Mouse (Mus musculus) hematopoietic stem cell, adult 5-6 weeks (primary cell): Measurements from ENCODE around the gene Fam189a1. TPM values are rescaled to one million over a fixed set of nuclear protein-coding genes. Genes with fewer than 3 reads are reported as not detected.

Experiments
- ATAC-seq, 2 experiments: fragments of 125-278 bp in 1 of 2; replicated peaks in 1 of 2; 2 replicates each; pipeline ENCODE4 v1.8.0; 2016 to 2017; ENCODE audit warnings: inconsistent platforms in 2 of 2, mild to moderate bottlenecking in 2 of 2, moderate number of reproducible peaks in 2 of 2, low read depth in 1 of 2, moderate TSS enrichment in 1 of 2; ENCODE audit not compliant: low FRiP score in 2 of 2, poor library complexity in 2 of 2, severe bottlenecking in 2 of 2, insufficient read depth in 1 of 2, low TSS enrichment in 1 of 2
- total RNA-seq: library from RNA; stranded (forward); fragments of 172-1452, 232-1000 nt; gene quantifications from 2 replicates; pipeline ENCODE4 v1.2.3, GENCODE M21; 2017

Fam189a1 gene
- total RNA-seq = not detected in 2 replicates

DNA sequence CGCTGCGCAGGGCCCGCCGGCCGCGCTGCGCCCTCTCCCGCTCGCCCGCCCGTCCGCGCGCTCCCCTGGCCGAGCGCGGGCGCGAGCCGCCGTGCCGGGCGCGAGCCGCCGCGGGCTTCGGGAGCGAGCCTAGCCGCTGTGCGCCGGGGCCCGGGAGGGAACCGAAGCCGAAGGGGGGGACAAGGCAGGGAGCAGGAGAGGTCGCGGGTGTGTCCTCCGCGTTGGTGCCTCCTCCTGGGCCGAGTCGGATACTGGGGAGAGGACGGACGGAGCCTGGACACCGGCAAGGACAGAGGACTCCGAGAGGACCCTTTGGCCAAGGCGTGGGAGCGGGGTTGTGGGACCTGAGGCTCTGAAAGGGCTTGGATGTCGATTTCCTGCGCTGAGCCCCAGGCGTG is at the start of gene Fam189a1:
Gene Fam189a1, minus strand, starts transcription at position 57 of the 398 bp plus-strand sequence.
- ATAC-seq = 0 out of 4 replicates have a peak, but pooled peaks of 1 of the 2 experiments have one; percentile 12

DNA sequence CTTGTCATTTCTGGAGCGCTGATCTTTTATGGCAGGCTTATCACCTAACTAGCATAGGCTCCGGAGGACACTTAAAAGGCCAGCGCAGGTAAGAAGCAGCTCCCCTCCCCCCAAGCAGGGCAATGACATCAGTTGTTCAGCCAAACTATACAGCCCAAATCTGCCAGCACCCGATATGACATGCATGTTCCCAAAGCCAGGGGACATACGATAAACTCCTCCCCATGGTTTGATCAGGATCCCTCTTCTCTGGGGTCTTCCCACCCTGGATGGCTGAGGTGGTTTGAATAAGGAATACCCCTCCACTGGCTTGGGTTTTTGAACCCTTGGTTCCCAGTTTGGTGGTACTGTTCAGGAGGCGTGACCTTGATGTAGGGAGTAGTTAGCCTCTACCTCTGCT is 49.7 kb upstream of the Fam189a1 start:
- ATAC-seq = no peak

DNA sequence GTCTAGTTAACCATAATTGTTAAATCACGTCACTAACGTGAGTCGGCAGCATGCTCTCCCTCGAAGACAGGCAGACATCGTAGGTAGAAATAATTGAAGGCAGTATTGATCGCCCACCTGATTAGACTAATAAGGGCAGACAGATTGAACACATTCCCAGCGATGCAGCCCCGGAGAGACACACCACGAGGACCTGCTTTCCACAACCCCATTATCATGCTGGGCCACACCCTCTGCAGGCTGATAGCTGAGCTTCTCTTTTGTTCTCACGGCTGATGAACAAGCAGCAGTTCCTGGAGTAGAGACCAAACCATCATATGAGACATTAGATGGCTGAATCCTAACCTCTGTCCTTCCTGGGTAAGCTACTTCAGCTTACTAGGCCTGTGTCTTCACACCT is 46.3 kb upstream of the Fam189a1 start:
- ATAC-seq = no peak

DNA sequence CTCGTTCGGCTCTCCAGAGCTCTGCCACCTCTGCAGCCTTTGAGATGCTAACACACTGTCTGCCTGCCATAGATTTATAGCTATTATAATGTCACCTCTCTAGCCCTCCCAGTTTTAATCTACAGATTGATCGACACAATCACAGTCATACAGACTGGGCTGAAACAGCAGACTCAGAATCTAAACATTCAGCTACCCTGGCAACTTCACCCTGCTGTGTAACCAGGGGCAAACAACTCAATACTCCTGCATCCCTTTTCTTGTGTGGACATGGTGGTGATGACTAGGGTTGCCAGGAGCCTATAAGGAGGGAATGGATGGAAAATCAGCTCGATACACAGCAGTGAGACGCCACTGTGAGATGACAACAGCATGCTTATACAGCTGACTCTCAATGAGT is 24.3 kb upstream of the Fam189a1 start:
- no peak for ATAC-seq

DNA sequence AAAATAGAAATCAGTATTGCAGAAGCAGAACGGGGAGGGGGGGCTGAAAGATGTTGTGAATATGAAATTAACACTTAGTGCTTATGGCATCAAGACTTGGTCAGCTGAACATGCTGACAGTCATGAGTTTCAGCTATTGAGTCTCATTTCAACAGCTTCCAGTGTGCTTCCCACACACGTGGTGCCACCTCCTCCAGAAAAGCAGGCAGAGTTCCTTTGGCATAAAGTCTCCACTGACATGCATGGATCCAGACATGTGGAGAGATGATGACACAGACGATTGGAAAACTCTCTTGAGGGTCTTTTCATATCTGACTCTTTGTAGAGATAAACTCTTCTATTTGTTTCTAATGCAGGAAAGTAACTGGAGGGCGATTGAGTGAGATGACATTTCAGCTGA is 14.4 kb upstream of the Fam189a1 start:
- no peak for ATAC-seq

DNA sequence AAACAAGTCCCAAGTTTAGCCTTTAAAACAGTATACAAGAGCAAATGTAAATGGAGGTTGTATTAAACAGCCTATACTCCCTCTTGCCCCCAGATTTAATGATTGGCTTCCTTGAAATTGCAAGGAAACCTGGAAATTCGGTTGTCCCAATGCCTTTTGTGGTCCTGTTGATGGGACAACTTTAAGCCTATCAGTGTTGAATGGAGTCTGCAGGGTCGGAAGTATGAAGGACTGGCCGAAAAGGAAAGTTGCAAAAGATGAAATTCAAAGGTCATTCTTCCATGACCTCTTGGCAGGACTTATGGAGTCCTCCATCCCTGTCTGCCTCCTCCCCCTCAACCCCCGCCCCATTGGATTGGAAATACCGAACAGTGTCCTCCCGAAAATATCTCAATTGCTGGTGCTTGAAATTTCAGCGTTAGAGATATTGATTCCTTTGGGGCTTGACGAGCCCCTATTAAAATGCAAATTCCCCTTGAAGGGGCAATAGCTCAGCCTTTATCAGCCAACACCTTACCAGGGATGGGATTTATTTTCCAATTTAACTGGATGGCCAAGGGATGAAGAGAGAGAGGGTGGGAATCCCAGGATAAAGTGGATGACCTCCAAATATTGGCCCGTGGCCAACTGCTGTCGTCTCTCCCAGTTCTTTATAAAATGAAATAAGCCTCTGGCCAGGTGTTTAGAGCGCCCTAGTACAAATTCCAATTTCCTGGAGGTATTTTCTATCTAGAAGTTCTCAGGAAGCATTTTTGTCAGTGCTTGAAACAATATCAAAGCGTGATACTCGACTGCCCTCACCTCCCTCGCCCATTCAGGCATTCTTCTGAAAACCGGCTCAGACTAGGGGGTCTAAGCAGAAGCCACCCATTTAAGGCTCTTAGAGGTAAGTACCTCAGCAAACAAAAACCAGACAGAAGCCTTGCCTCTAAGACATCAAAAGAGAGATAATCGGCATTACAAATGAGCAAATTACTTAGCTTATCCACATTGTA is 958 bp upstream of the Fam189a1 start:
- ATAC-seq = no peak

DNA sequence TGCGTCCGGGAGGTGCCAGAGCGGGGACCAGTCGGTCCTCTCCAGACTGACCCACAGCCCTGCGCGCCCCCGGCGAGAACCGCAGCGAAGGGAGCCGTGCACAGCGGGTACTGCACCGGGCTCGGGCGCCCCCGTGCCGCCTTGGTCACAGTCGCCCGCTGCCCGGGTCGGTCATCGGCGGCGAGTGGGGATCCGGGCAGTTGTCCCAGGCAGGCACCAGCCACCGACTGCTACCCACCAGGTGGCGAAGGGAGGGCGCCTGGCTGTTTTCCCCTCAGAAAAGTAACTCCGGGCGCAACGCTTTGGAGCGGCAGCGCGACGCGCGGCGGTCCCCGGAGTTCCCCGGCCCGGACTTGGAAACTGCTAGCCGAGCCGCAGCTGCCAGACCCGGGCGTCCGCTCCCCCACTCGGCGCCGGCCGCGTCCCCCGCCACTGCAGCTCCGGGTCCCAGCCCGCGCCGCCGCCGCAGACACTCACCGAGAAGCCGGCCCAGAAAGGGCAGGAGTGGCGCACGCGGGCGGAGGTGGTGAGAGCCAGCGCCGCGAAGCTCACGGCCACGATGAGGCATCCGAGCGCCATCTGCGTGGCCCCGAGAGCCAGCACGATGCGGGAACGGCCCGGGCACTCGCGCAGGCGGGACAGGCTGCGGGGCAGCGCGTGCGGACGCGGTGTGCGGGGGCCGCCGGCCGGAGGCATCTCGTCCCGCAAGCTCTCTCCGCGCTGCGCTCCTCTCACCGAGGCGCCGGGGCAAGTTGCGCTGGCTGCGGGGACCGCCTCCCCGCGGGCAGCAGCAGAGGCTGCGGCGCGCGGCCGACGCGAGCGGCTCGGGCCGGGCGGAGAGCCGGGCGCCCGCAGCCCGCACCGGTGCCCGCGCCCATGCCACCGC is 499 bp downstream of the Fam189a1 start:
- ATAC-seq = no peak

DNA sequence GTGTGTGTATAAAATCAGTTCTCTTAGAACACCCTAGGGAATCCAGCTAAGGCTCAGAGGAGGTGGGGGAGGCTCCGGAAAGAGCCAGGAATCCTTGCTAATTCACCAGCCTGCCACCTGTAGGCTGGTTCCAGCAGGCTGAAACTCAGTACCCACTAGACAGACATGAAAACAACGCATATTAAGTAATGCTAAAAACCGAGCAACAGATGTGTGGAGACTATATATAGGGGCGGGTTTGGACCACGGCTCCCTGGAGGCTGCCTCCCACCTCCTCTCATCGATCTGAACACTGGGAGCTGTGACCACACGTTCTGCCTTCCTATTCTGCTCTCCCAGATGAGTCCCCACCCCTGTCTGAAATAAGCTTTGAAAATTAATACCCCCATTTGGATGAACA is 1.8 kb downstream of the Fam189a1 start:
- no peak for ATAC-seq

DNA sequence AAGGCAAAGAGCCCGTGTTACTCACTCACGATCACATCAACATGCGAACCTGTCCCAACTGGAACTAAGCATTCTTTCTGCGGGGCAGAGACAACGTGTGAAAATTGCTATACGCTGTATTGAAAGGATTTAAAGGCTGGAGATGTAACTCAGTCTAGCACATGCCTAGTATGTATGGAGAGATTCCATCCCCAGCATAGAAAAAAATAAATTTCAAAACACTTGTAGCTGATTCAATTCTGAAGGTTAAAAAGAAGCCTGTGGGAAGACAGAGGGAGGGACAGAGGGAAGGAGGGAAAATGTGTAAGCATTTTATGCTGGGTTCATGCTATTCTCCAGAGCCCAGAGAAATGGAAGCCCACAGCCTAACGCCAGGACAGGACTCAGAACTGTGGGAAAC is 2.5 kb downstream of the Fam189a1 start:
- no peak for ATAC-seq

DNA sequence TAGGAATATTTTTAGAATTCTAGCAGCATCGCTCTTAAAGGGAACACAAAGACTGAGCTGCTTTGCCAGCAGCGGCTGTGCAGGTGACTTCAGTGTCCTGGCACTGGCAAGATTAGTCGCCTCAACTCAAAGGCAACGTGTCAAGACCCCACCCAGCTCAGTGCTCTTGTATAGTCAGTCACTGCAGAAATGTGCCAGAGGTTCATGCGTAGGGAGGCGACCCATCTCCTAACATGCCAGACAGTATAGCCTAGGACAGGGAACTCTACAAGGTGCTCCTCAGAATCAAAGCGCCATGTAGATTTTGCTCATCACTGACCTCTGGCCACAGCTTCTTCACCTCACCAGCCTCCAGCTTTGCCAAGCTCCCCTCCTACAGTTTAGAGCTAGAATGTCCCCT is 4.8 kb downstream of the Fam189a1 start:
- no peak for ATAC-seq

DNA sequence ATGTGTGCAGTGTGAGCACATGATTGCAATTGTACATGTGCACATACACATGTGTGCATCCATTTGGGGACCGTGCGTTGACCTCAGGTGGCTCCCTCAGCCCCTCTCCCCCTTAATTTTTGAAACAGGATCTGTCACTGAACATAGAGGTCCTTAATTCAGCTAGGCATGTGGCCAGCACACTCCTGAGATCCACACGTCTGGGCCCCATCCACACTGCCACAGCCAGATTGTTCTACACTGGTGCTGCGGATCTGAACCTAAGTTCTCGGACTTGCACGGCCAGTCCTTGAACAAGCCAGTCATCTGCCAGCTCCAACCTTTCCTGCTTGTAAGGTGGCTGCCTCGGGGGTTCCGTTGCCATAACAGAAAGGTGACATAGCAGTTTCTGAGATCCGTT is 7.3 kb downstream of the Fam189a1 start:
- ATAC-seq = no peak

DNA sequence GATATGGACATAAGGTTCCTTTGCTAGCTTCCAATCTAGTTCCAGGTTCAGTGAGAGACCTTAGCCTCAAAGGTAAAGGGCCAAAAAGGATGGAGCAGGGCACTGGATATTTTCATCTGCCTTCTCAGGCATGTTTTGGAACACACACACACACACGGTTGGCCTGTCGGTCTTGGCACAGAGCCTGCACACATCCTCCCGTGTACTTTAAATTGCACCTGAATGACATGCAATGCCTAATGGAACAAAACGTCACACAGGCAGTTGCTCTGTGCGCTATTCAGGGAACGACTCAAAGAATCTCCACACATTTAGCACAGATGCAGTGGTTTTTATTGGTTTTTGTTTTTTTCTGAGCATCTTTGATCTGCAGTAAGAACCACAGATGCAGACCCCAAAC is 11.5 kb downstream of the Fam189a1 start:
- no peak for ATAC-seq

DNA sequence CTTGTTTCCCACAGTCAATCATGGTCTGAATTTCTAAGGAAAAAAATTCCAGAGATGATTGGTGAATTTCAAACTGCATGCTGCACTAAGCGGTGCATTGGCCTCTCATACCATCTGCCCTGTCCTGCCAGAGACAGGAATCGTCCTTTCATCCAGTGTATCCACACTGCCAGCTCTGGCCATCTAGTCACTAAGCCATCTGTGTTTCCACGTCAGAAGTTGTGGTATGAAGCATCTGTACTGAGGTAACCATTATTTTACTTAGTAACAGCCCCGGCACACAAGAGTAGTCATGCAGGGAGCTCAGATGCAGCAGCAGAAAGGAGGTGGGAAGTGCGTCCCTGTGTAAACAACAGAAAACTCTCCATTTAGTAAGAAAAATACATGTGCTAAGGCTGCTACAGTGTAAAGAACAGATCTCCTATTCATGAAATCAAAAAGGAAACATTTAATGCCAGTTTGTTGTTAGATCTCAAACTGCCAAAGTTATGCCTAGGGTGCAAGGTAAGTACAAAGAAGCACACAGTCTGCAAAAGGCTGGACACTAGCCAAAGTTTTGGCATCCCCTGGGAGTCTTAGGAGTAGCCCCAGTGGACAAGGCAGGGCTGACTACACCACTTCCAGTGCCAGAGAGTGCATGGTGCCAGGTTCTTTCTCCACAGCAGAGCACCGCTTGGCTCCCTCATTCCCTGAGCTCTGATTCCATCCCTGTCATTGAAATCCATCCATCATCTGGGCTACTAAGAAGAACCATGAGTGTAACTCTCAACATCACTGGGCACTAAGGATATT is 14.3 kb downstream of the Fam189a1 start:
- no peak for ATAC-seq

DNA sequence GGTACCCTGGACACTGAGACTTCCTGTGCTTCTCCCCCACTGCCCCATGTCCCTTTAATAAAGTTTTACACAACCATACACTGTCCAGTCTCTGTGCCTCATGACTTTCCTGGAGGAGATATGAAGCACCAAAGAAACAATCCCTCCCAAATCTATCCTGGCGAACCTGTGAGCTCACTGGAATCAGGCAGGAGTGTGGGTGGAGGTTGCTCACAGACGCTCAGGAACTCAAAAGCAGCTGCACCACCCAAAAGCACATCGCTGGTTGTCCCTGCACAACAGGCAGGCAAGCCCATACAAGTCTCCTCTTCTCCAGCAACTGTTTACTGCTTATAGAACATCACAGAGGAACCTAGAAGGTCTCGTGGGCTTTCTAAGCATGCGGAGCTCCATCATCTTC is 15.5 kb downstream of the Fam189a1 start:
- ATAC-seq = no peak

DNA sequence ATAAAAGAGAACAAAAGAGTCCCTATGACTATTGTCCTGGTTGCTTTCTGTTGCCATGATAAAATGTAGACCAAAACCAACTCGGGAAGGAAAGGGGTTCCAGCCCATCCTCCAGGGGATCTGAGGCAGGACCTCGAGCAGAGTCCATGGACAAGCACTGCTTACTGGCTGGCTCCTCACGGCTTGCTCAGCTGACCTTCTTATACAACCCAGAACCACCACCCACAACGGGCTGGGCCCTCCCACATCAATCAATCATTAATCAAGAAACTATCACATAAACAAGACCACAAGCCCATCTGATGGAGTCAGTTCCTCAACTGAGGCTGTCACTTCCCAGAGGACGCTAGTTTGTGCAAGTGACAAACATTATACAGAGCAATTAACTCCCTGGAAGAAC is 16.3 kb downstream of the Fam189a1 start:
- no peak for ATAC-seq

DNA sequence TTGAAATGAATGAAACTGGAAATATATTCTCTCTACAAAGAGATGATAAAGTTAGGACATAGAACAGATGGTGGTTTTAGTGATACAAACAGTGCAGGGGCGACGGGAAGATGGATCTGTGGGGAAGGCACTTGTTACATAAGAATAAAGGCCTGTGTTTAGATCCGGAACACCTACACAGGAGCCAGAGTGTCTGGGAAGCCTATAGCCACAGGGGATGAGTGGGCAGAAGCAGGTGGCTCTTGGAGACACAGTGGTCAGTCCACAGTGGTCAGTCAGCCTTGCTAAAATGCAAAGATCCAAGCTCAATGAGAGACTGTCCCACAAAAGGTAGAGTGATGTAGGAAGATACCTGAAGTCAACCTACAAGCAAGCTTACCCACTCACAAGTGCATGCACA is 32.6 kb downstream of the Fam189a1 start:
- ATAC-seq = no peak

DNA sequence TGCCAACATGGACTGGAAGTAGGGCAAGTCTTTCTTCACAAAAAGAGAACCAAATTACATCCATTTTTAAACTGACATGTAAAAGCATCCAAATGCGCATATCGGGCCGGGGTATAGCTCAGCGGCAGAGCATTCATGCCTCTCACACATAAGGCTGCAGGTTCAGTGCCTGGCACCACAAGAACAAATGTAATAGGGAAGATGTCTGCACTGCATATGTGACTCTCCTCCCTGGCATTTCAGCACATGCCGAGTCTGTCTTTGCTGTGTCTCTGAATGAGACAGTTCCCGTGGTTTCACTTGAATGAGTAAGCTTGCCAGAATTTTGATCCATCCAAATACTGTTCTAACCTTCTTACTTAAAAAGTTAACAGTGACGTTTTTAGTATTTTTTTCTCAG is 39.5 kb downstream of the Fam189a1 start:
- ATAC-seq = no peak
